Mouse (Mus musculus) heart, adult 2 months (tissue): ENCODE results near the gene Hist1h2be. TPM values are rescaled to one million over a fixed set of nuclear protein-coding genes. Genes with fewer than 3 reads are reported as not detected.

Source experiments
- DNase-seq, 2 experiments: peaks; one replicate each; pipeline ENCODE4 v3.0.0; 2021
- H3K27ac ChIP-seq: fragments of 200-600 bp; 2 replicates; pipeline ENCODE4 v1.8.1; 2022
- H3K27me3 ChIP-seq: fragments of 200-500 bp; 2 replicates; pipeline ENCODE4 v1.6.1; 2012; ENCODE audit warnings: mild to moderate bottlenecking, low read length, inconsistent platforms, mixed read lengths; ENCODE audit not compliant: control insufficient read depth, insufficient read depth
- H3K36me3 ChIP-seq: fragments of 200-500 bp; 2 replicates; pipeline ENCODE4 v1.6.1; 2012; ENCODE audit warnings: low read length, inconsistent platforms; ENCODE audit not compliant: control insufficient read depth, insufficient read depth
- H3K4me1 ChIP-seq: fragments of 200-500 bp; 2 replicates; pipeline ENCODE4 v1.6.1; 2011; ENCODE audit warnings: low read length; ENCODE audit not compliant: control insufficient read depth, insufficient read depth
- H3K4me3 ChIP-seq: fragments of 200-600 bp; 2 replicates; pipeline ENCODE4 v1.8.1; 2022
- H3K79me2 ChIP-seq: fragments of 200-500 bp; replicated peaks from 2 replicates; pipeline ENCODE4 v1.6.1; 2012; ENCODE audit warnings: mild to moderate bottlenecking, inconsistent platforms, low read length, moderate library complexity, mixed read lengths; ENCODE audit not compliant: control insufficient read depth, insufficient read depth
- H3K9ac ChIP-seq: fragments of 200-500 bp; 2 replicates; pipeline ENCODE4 v1.6.1; 2012; ENCODE audit warnings: low read depth, mild to moderate bottlenecking, control low read depth, inconsistent platforms, low read length, mixed read lengths
- CTCF ChIP-seq: fragments of 200-600 bp; IDR thresholded peaks from 2 replicates; pipeline ENCODE4 v1.8.1; 2022; ENCODE audit warnings: antibody characterized with exemption, mild to moderate bottlenecking, moderate library complexity
- EP300 ChIP-seq: fragments of 200-500 bp; IDR thresholded peaks from 2 replicates; pipeline ENCODE4 v1.6.1; 2011; ENCODE audit warnings: low read depth, low read length, control low read depth; ENCODE audit not compliant: insufficient read depth
- POLR2A ChIP-seq: fragments of 200-500 bp; IDR thresholded peaks from 2 replicates; pipeline ENCODE4 v1.6.1; 2011; ENCODE audit warnings: mild to moderate bottlenecking, low read depth, low read length, control low read depth; ENCODE audit not compliant: insufficient read depth
- WGBS: fragments of 180-500 bp; shearing (Covaris S2); methylation state at CpG from one replicate; pipeline ENCODE4 v1.1.7; 2018; 5-methylcytosine and 5-hydroxymethylcytosine counted together
- intact Hi-C: fragments of 180-260 bp; cut with DNase I; formaldehyde crosslinking; loops from one replicate; pipeline ENCODE4 v1.15.1; 2025
- polyA plus RNA-seq: library from polyadenylated mRNA; depleted of rRNA; stranded (reverse); fragments of >200 nt; gene quantifications from 2 replicates; pipeline ENCODE4 v1.2.3, GENCODE M21; 2012
- total RNA-seq, 2 experiments: library from RNA; stranded (reverse); gene quantifications; 2 replicates each; pipeline ENCODE4 v1.2.3; 2021

Hist1h2be gene
- total and polyA plus RNA-seq, 3 experiments, result 2.4 to 9.8 (median 8.8) TPM

- Histone ChIP-seq H3K27me3 (no peaks in the 10 kb centered on the region), H3K4me3 (no peak overlapping the region), H3K4me1 (no peaks in the 10 kb centered on the region), H3K27ac (no peak overlapping the region), H3K79me2 (no peaks in the 10 kb centered on the region), H3K36me3 (no peaks in the 10 kb centered on the region), H3K9ac (no peak overlapping the region)
- no peak for DNase-seq
- intact Hi-C loops, result no loop called here
- WGBS, result 48% methylated on average over 4 of the region's 4 CpGs
- TF ChIP-seq CTCF (no peak), POLR2A (no peak), EP300 (no peak)
These were observed 11.7 kb downstream of the Hist1h2be start for GRCm38 (mm10) chr13:23609209-23609608.

GRCm38 (mm10) chr13:23605052-23605451 is 15.9 kb downstream of the Hist1h2be start:
- H3K27ac ChIP-seq, result no peak overlapping the region
- no peaks in the 10 kb centered on the region for H3K36me3 ChIP-seq
- no peaks in the 10 kb centered on the region for H3K79me2 ChIP-seq
- WGBS, result 90% methylated on average over 3 of the region's 3 CpGs
- H3K4me1 ChIP-seq, result no peaks in the 10 kb centered on the region
- TF ChIP-seq EP300 (no peak), POLR2A (no peak), CTCF (no peak)
- H3K27me3 ChIP-seq, result no peaks in the 10 kb centered on the region
- intact Hi-C loops, result no loop called here
- H3K4me3 ChIP-seq, result no peak overlapping the region
- no peak overlapping the region for H3K9ac ChIP-seq
- DNase-seq, result no peak

- TF ChIP-seq POLR2A (no peak), EP300 (no peak), CTCF (no peak)
- H3K4me1 ChIP-seq, result no peaks in the 10 kb centered on the region
- H3K36me3 ChIP-seq, result no peaks in the 10 kb centered on the region
- H3K27ac ChIP-seq, result no peak overlapping the region
- 92% methylated on average over 3 of the region's 3 CpGs for WGBS
- no peak for DNase-seq
- no peak overlapping the region for H3K9ac ChIP-seq
- intact Hi-C loops, result no loop called here
- no peak overlapping the region for H3K4me3 ChIP-seq
- H3K79me2 ChIP-seq, result no peaks in the 10 kb centered on the region
- no peaks in the 10 kb centered on the region for H3K27me3 ChIP-seq
These were observed 16.5 kb downstream of the Hist1h2be start for GRCm38 (mm10) chr13:23604452-23604851.

- H3K9ac ChIP-seq, result no peak overlapping the region
- WGBS, result 26% methylated on average over 7 of the region's 7 CpGs
- no peak overlapping the region for H3K4me3 ChIP-seq
- TF ChIP-seq POLR2A, result no peak
- no peaks in the 10 kb centered on the region for H3K4me1 ChIP-seq
- no peaks in the 10 kb centered on the region for H3K79me2 ChIP-seq
- DNase-seq, result no peak
- H3K27me3 ChIP-seq, result no peaks in the 10 kb centered on the region
- H3K36me3 ChIP-seq, result no peaks in the 10 kb centered on the region
- H3K27ac ChIP-seq, result no peak overlapping the region
- intact Hi-C loops, result no loop called here
These were observed 17.7 kb downstream of the Hist1h2be start for GRCm38 (mm10) chr13:23603182-23603699.

GRCm38 (mm10) chr13:23597957-23598356 is 23.0 kb downstream of the Hist1h2be start:
- Histone ChIP-seq H3K4me1 (no peaks in the 10 kb centered on the region; the same call in 1 of the 2 replicates), H3K4me3 (no peak overlapping the region), H3K27me3 (no peaks in the 10 kb centered on the region), H3K36me3 (no peaks in the 10 kb centered on the region), H3K79me2 (no peaks in the 10 kb centered on the region), H3K27ac (no peak overlapping the region), H3K9ac (no peak overlapping the region)
- intact Hi-C loops, result loop anchor here (1.0 kb wide), 1 partner anchor 174 kb away; no protein-coding TSS in a partner anchor
- WGBS, result 7% methylated on average over 9 of the region's 9 CpGs
- DNase-seq, result peak; percentile 73 to 84
- TF ChIP-seq EP300 (0 out of 2 replicates have a peak, but pooled peaks have one; percentile 44), CTCF (peak; percentile 96), POLR2A (no peak)

- WGBS, result 77% methylated on average over 7 of the region's 7 CpGs
- Histone ChIP-seq H3K4me1 (no peaks in the 10 kb centered on the region; the same call in 1 of the 2 replicates), H3K27ac (no peak overlapping the region), H3K4me3 (no peak overlapping the region), H3K36me3 (no peaks in the 10 kb centered on the region), H3K79me2 (no peaks in the 10 kb centered on the region), H3K9ac (no peak overlapping the region), H3K27me3 (no peaks in the 10 kb centered on the region)
- no peak for TF ChIP-seq CTCF
- TF ChIP-seq POLR2A, result no peak
- TF ChIP-seq EP300, result no peak
- intact Hi-C loops, result no loop called here
- DNase-seq, result no peak
These were observed 25.1 kb downstream of the Hist1h2be start for GRCm38 (mm10) chr13:23595622-23596372.
